Mouse (Mus musculus) kidney, adult 2 months (tissue): ENCODE results near the gene Plcz1. TPM values are rescaled to one million over a fixed set of nuclear protein-coding genes. Genes with fewer than 3 reads are reported as not detected.

Experiments used
- DNase-seq: peaks from one replicate; pipeline ENCODE4 v3.0.0; 2021
- H3K27ac ChIP-seq: fragments of 200-500 bp; 2 replicates; pipeline ENCODE4 v1.5.1; 2012; ENCODE audit warnings: low read depth, low read length, control low read depth, inconsistent platforms; ENCODE audit not compliant: insufficient read depth
- H3K27me3 ChIP-seq: fragments of 200-500 bp; replicated peaks from 2 replicates; pipeline ENCODE4 v1.6.1; 2012; ENCODE audit warnings: mild to moderate bottlenecking, moderate library complexity, low read length, inconsistent platforms; ENCODE audit not compliant: control insufficient read depth, insufficient read depth
- H3K36me3 ChIP-seq: fragments of 200-500 bp; 2 replicates; pipeline ENCODE4 v1.6.1; 2012; ENCODE audit warnings: mild to moderate bottlenecking, moderate library complexity, low read length, inconsistent platforms; ENCODE audit not compliant: control insufficient read depth, insufficient read depth
- H3K4me1 ChIP-seq: fragments of 200-500 bp; 2 replicates; pipeline ENCODE4 v1.6.1; 2011; ENCODE audit warnings: low read length; ENCODE audit not compliant: control insufficient read depth, insufficient read depth
- H3K4me3 ChIP-seq: fragments of 200-500 bp; 2 replicates; pipeline ENCODE4 v1.5.1; 2011; ENCODE audit warnings: mild to moderate bottlenecking, low read depth, low read length, control low read depth; ENCODE audit not compliant: insufficient read depth
- CTCF ChIP-seq: fragments of 200-500 bp; conservative IDR thresholded peaks from 2 replicates; pipeline ENCODE4 v1.5.1; 2011; ENCODE audit warnings: low read depth, mild to moderate bottlenecking, control low read depth, low read length, moderate library complexity, mixed read lengths; ENCODE audit not compliant: insufficient read depth, insufficient read length
- POLR2A ChIP-seq: fragments of 200-500 bp; IDR thresholded peaks from one replicate; pipeline ENCODE4 v1.6.1; 2011; ENCODE audit warnings: low read depth, low read length, control low read depth
- WGBS: fragments of 180-500 bp; shearing (Covaris S2); methylation state at CpG from one replicate; pipeline ENCODE4 v1.1.7; 2018; 5-methylcytosine and 5-hydroxymethylcytosine counted together
- polyA plus RNA-seq: library from polyadenylated mRNA; depleted of rRNA; stranded (reverse); fragments of >200 nt; gene quantifications from 2 replicates; pipeline ENCODE4 v1.2.3, GENCODE M21; 2012; rRNA removed

Plcz1 gene
- polyA plus RNA-seq, 1 experiment, result not detected

DNA sequence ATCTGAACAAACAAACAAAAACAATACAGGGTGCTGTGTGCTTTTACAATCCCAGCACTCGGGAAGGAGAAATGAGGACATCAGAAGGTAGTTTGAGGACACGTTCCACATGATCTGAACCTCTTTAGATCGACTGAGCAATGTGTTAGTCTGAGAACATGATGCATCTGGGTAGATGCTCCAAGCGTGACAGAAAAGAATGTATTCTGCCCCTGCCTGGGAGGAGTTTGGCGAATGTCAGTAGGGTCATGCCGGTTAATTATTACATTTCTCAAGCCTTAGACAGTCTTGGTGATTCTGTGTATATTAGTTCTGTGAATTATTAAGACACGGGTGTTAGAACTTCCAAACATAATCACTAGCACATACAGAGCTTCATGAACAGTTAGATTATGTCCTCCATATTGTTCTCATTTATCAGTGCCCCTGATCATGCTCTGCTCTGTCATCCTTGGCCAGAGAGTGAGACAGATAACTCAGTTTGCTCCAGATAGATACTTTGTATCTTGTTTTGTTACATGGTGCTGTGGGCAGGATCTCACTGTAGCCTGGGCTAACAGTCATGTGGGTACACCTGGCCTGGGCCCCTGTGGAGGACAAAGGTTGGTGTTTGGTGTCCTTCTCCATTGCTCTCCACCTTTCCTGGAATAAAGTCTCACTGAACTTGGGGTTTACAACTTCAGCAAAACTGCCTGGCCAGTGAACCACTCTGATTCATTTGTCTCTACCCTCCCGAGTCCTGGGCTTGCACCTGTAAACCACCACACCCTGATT, 94.0 kb downstream of the Plcz1 start:
- Histone ChIP-seq H3K27ac (peak overlapping the region; percentile 97), H3K36me3 (no peaks in the 10 kb centered on the region), H3K4me3 (no peak overlapping the region), H3K4me1 (peaks cover 13% of the 10 kb centered on the region; the same call in 1 of the 2 replicates), H3K27me3 (no peaks in the 10 kb centered on the region)
- 37% methylated on average over 8 of the region's 8 CpGs for WGBS
- TF ChIP-seq POLR2A (no peak), CTCF (no peak)
- peak; percentile 88 for DNase-seq

Other genes starting within 250 kb of the Plcz1 start
- gene Capza3, start 205 bp downstream of the Plcz1 start, polyA plus RNA-seq, result 0.07 TPM in 1 of 2 replicates, not detected in the other